Mouse (Mus musculus) forebrain, embryonic 16.5 days (tissue): ENCODE measurements around the gene Cpsf4l. TPM values are rescaled to one million over a fixed set of nuclear protein-coding genes. Genes with fewer than 3 reads are reported as not detected.
"Not testable (repeated sequence)": the region's sequence is repeated elsewhere in the genome, so short reads cannot be mapped to it uniquely, and the experiment has no call there.

Experiments used
- ATAC-seq: fragments of 200-750 bp; cut with Nextera tagmentation; 2 replicates; pipeline ENCODE4 v1.8.0; 2017; ENCODE audit warnings: mild to moderate bottlenecking, moderate library complexity
- H3K27ac ChIP-seq: fragments of 300-500 bp; sonication (generic); 2 replicates; pipeline ENCODE4 v1.5.1; 2014; ENCODE audit warnings: low read length, control low read depth
- H3K27me3 ChIP-seq: fragments of 300-500 bp; sonication (generic); replicated peaks from 2 replicates; pipeline ENCODE4 v1.6.1; 2014; ENCODE audit warnings: low read length; ENCODE audit not compliant: control insufficient read depth, insufficient read depth
- H3K36me3 ChIP-seq: fragments of 300-500 bp; sonication (generic); 2 replicates; pipeline ENCODE4 v1.6.1; 2014; ENCODE audit not compliant: control insufficient read depth, insufficient read depth
- H3K4me1 ChIP-seq: fragments of 300-500 bp; sonication (generic); replicated peaks from 2 replicates; pipeline ENCODE4 v1.6.1; 2014; ENCODE audit warnings: low read length; ENCODE audit not compliant: control insufficient read depth, insufficient read depth
- H3K4me2 ChIP-seq: fragments of 300-500 bp; sonication (generic); 2 replicates; pipeline ENCODE4 v1.6.1; 2014; ENCODE audit warnings: mild to moderate bottlenecking, low read length, control low read depth
- H3K4me3 ChIP-seq: fragments of 300-500 bp; sonication (generic); replicated peaks from 2 replicates; pipeline ENCODE4 v1.5.1; 2014; ENCODE audit warnings: mild to moderate bottlenecking, low read length, control low read depth
- H3K9ac ChIP-seq: fragments of 300-500 bp; sonication (generic); replicated peaks from 2 replicates; pipeline ENCODE4 v1.6.1; 2014; ENCODE audit warnings: low read depth, low read length, control low read depth
- H3K9me3 ChIP-seq: fragments of 300-500 bp; sonication (generic); 2 replicates; pipeline ENCODE4 v1.6.1; 2016; ENCODE audit warnings: low read length; ENCODE audit not compliant: control insufficient read depth
- WGBS: fragments of 180-500 bp; shearing (Covaris S2); extraction: QIAGEN DNeasy Blood & Tissue Kit; methylation state at CpG from one replicate; pipeline ENCODE4 v1.1.7; 2014; 5-methylcytosine and 5-hydroxymethylcytosine counted together
- polyA plus RNA-seq: library from polyadenylated mRNA; unstranded; fragments of >200 nt; fragmentation: Nextera tagmentation; extraction: Ambion mirVana; gene quantifications from 2 replicates; pipeline ENCODE4 v1.2.1, GENCODE M21; 2015

Gene Cpsf4l
- polyA plus RNA-seq, 1 experiment from 2014 or later, result 0.32 TPM

DNA sequence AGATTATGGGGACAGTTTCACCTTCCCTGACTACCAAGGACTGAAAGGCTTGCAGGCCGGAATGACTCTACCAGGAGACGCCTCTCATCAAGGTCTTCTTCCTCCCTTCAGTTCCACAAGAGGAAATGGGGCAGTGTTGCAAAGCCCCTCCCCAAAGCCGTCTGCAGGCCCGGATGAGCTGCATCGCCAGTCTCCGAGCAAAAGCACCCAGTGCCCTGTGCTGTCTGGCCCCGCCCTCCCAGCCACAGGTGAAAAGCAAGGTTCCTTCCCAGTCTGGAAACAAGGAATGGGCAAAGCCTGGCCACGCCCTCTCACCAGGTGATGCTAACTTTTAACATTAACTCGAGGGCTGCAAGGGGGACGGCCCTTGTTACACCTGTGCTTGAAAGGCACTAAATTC is 43.2 kb downstream of the Cpsf4l start:
- Histone ChIP-seq H3K27ac (no peak overlapping the region), H3K4me1 (peaks cover 10% of the 10 kb centered on the region; the same call in 1 of the 2 replicates), H3K9ac (no peak overlapping the region), H3K36me3 (peaks cover 13% of the 10 kb centered on the region; the same call in 1 of the 2 replicates), H3K27me3 (no peaks in the 10 kb centered on the region), H3K4me2 (no peak overlapping the region), H3K9me3 (no peaks in the 10 kb centered on the region), H3K4me3 (no peak overlapping the region)
- 65% methylated on average over 10 of the region's 10 CpGs for WGBS
- no peak for ATAC-seq

DNA sequence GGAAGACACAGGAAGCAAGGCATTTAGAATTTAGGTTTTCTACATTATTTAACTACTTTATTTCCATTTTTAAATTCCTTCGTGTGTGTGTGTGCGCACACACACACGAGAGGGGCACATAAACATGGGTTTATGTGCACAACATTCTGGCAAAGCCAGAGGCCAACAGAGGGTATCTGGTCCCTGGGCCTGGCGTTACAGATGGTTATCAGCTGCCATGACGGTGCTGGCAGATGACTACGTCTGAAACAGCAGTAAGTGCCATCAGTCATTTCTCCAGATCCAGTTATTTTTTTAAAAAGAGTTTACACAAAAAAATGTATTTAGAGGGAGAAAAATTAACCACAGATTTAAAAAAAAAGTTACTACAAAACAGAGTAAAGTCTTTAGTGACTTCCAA is 43.6 kb downstream of the Cpsf4l start:
- ATAC-seq, result no peak
- Histone ChIP-seq H3K27me3 (no peaks in the 10 kb centered on the region), H3K27ac (no peak overlapping the region), H3K9ac (no peak overlapping the region), H3K4me1 (peaks cover 10% of the 10 kb centered on the region; the same call in 1 of the 2 replicates), H3K4me2 (no peak overlapping the region), H3K36me3 (peaks cover 14% of the 10 kb centered on the region; the same call in 1 of the 2 replicates), H3K4me3 (no peak overlapping the region), H3K9me3 (no peaks in the 10 kb centered on the region)
- 60% methylated on average over 6 of the region's 6 CpGs for WGBS

DNA sequence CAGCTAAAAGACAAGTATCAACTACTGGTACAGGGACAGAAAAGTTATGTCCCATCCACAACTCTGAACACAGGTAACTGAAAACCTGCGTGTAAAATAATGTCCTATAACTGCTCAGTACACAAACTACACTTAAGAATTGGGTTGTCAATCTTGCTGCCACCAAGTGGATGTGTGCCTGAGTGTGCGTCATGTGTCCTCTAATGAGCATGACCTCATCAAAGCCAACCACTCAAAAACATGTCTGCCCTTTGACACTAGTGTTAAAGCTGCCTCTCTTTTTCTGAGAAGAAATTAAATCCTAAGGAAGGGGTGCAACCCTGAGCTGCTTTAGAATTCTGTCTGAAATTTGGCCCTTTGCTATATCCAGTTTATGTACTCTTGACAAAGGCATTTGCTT is 45.5 kb downstream of the Cpsf4l start:
- Histone ChIP-seq H3K4me2 (no peak overlapping the region), H3K4me3 (no peak overlapping the region), H3K36me3 (peaks cover 23% of the 10 kb centered on the region), H3K9ac (no peak overlapping the region), H3K27ac (no peak overlapping the region), H3K9me3 (no peaks in the 10 kb centered on the region), H3K4me1 (peaks cover 10% of the 10 kb centered on the region; the same call in 1 of the 2 replicates), H3K27me3 (no peaks in the 10 kb centered on the region)
- no peak for ATAC-seq
- 68% methylated on average over 2 of the region's 2 CpGs for WGBS

DNA sequence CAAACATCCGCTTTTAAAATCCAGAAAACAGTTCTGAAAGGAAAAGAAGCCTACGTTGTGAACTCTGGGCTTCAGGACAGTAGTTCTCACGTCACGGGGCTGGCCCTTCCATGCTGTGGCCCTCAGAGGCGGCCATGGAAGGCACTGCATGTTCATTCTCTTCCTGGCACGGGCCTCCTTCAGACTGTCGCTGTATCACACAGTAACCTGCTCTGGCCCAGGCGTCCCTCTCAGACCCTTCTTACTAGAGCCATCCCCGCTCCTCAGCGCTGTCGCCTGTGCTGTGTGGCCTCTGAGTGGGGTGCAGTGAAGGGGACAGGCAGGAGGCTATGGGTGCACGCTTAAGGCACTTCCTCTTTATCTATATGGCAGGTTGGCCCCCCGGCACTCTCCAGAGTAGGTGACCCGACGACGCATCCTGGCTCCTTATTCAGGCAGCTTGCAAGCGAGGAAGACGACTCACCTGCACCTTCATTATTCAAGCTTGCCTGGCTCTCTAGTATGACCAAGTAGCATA is 47.9 kb downstream of the Cpsf4l start:
- Histone ChIP-seq H3K27ac (no peak overlapping the region), H3K9ac (no peak overlapping the region), H3K9me3 (no peaks in the 10 kb centered on the region), H3K4me1 (peaks cover 4% of the 10 kb centered on the region; the same call in 1 of the 2 replicates), H3K27me3 (no peaks in the 10 kb centered on the region), H3K4me2 (no peak overlapping the region), H3K4me3 (no peak overlapping the region), H3K36me3 (peaks cover 31% of the 10 kb centered on the region)
- 91% methylated on average over 18 of the region's 18 CpGs for WGBS
- ATAC-seq, result no peak

DNA sequence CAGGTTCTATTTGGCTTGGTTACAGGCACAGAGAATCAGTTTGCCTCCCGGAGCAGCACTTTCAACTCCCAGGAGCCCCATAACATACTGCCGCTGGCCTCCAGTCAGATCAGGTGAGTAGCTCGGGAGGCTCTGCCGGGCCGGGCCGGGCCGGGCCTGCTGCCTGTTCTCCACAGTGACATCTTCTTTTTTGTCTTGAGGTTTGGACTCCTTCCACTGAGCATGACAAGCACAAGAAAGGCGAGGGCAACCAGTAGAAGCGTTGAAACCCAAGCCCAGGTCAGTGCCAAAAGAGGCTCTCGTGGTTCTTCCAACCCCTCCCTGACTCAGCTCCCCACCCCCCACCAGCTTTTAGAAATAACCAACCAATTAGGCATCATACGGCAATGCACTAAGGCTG is 48.9 kb downstream of the Cpsf4l start:
- 87% methylated on average over 11 of the region's 11 CpGs for WGBS

DNA sequence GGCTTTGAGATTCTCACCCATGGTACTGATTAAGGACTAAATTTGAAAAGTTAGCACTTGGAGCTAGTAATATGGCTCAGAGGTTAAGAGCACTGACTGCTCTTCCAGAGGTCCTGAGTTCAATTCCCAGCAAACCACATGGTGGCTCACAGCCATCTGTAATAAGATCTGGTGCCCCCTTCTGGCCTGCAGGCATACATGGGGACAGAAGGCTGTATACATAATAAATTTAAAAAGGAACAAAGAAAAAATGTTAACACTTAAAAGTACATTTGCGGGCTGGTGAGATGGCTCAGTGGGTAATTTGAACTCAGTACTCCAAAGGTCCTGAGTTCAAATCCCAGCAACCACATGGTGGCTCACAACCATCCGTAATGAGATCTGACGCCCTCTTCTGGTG is 49.6 kb downstream of the Cpsf4l start:
- not testable (repeated sequence) for H3K4me2 ChIP-seq, H3K4me3 ChIP-seq, H3K4me1 ChIP-seq, H3K27ac ChIP-seq, ATAC-seq, H3K9me3 ChIP-seq, H3K9ac ChIP-seq, H3K27me3 ChIP-seq
- peaks cover 33% of the 10 kb centered on the region for H3K36me3 ChIP-seq
- 92% methylated on average over 3 of the region's 3 CpGs for WGBS

More for the DNA sequence above, 48.9 kb downstream of the Cpsf4l start:
- no peaks in the 10 kb centered on the region for H3K9me3 ChIP-seq
- no peaks in the 10 kb centered on the region for H3K27me3 ChIP-seq
- no peak overlapping the region for H3K4me3 ChIP-seq
- no peak overlapping the region for H3K27ac ChIP-seq
- peaks cover 2% of the 10 kb centered on the region; the same call in 1 of the 2 replicates for H3K4me1 ChIP-seq
- H3K9ac ChIP-seq, result no peak overlapping the region
- ATAC-seq, result no peak
- H3K36me3 ChIP-seq, result peaks cover 33% of the 10 kb centered on the region
- no peak overlapping the region for H3K4me2 ChIP-seq

DNA sequence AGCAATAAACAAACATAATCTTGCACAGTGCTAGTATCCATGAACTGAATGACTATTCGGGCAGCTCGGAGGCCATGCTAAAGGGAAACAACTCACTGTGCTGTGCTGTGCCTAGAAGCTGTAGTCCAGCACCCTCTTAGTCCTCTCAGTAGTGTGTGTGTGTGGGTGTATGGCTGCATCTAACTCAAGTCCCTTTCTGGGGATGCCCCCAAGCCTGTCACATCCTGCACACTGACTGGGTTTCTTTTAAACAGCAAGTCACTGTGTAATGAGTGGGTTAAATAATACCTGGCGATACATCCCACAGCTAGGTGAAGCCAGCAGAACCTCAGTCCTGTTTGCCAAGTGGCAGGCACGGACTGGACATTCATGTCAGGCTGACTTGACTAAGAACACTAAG is 51.1 kb downstream of the Cpsf4l start:
- no peak overlapping the region for H3K4me3 ChIP-seq
- H3K4me1 ChIP-seq, result peaks cover 9% of the 10 kb centered on the region
- WGBS, result 90% methylated on average over 4 of the region's 4 CpGs
- H3K27ac ChIP-seq, result no peak overlapping the region
- no peaks in the 10 kb centered on the region for H3K9me3 ChIP-seq
- ATAC-seq, result no peak
- no peak overlapping the region for H3K9ac ChIP-seq
- H3K4me2 ChIP-seq, result no peak overlapping the region
- H3K27me3 ChIP-seq, result no peaks in the 10 kb centered on the region
- H3K36me3 ChIP-seq, result peaks cover 37% of the 10 kb centered on the region

DNA sequence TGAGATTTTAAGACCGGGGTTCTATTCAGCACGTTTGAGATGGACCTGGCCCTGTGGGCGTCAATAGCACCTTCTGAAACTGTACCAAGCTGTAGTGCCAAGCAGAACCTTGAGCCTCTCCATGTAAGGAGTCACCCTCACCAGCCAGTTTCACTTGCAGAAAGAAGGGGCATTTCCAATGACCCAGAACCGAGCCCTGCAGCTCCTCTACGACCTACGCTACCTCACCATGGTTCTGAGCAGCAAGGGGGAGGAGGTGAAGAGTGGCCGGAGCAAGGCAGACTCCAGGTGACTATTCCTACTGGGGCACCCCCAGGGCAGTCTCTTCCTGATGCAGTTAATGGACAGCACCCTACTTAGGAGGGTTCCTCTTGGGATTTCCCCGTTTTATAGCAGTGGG is 51.5 kb downstream of the Cpsf4l start:
- no peak overlapping the region for H3K4me3 ChIP-seq
- H3K27me3 ChIP-seq, result no peaks in the 10 kb centered on the region
- H3K36me3 ChIP-seq, result peaks cover 39% of the 10 kb centered on the region
- no peak overlapping the region for H3K27ac ChIP-seq
- no peak for ATAC-seq
- no peak overlapping the region for H3K4me2 ChIP-seq
- H3K9me3 ChIP-seq, result no peaks in the 10 kb centered on the region
- H3K9ac ChIP-seq, result no peak overlapping the region
- peaks cover 9% of the 10 kb centered on the region for H3K4me1 ChIP-seq
- WGBS, result 91% methylated on average over 8 of the region's 8 CpGs

DNA sequence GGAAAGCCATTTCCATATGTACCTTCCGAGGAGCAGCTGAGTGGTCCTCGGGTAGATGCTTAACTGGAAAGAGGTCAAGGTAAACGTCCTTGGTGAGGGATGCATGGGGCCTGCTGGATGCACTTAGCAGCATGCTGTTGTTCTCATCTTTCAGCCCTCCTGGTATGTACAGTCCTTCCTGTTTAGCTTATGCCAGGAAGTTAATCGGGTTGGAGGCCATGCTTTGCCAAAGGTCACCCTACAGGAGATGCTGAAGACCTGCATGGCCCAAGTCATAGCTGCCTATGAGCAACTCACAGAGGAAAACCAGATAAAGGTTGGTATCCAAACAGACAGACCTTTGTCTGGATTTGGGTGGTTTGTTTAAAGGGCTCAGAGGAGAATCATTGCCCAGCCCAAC is 52.6 kb downstream of the Cpsf4l start:
- no peak for ATAC-seq
- no peak overlapping the region for H3K27ac ChIP-seq
- H3K4me3 ChIP-seq, result no peak overlapping the region
- no peak overlapping the region for H3K4me2 ChIP-seq
- 86% methylated on average over 4 of the region's 4 CpGs for WGBS
- H3K9me3 ChIP-seq, result no peaks in the 10 kb centered on the region
- H3K27me3 ChIP-seq, result no peaks in the 10 kb centered on the region
- H3K4me1 ChIP-seq, result peaks cover 9% of the 10 kb centered on the region
- H3K9ac ChIP-seq, result no peak overlapping the region
- peaks cover 48% of the 10 kb centered on the region for H3K36me3 ChIP-seq

DNA sequence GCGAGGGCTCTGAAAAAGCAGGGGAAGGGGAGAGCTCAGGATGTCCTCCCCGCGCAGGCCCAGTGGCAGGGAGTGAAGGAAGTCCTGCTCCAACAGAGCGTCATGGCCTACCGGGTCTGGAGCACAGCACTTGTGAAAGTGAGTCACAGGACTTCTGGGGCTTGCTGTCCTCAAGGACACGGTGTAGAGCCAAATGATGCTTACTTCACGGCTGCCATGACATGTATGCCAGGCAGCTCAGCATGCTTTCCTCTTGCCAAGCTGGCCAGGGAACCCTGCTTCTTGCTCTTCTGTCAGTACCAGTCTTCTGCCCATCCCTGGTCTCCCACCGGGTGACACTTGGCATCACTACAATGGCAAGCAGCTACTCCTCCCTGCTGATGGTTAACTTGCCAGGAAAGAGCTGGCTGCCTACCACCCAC is 53.3 kb downstream of the Cpsf4l start:
- peaks cover 49% of the 10 kb centered on the region for H3K36me3 ChIP-seq
- WGBS, result 79% methylated on average over 8 of the region's 8 CpGs
- H3K27ac ChIP-seq, result no peak overlapping the region
- H3K9ac ChIP-seq, result no peak overlapping the region
- no peak overlapping the region for H3K4me3 ChIP-seq
- no peak for ATAC-seq
- H3K9me3 ChIP-seq, result no peaks in the 10 kb centered on the region
- no peaks in the 10 kb centered on the region for H3K27me3 ChIP-seq
- H3K4me2 ChIP-seq, result no peak overlapping the region
- H3K4me1 ChIP-seq, result peaks cover 9% of the 10 kb centered on the region
